Mouse (Mus musculus): ENCODE measurements at regions not wholly inside any gene's neighbourhood (a gene's known extent, or its start where the extent isn't known, plus 50 kb on each side); places are given as distances from the start of the nearest gene placed in this dataset.
A peak's percentile ranks its signal among the peaks of the same experiment; 100 is the strongest.

- no peak for TF ChIP-seq CTCF (IDR thresholded peaks at IDR 0.05; ENCODE audit: low read depth)
- Histone ChIP-seq H3K4me3 (ENCODE audit: low read depth, low read length) (no peak overlapping the region), H3K9me3 (replicated peaks; ENCODE audit: control insufficient read depth, low read length) (no peaks in the 10 kb centered on the region), H3K4me1 (ENCODE audit: control insufficient read depth, insufficient read depth) (no peaks in the 10 kb centered on the region), H3K4me2 (ENCODE audit: low read depth, low read length) (peak overlapping the region; percentile 21; the same call in 1 of the 2 replicates), H3K36me3 (replicated peaks; ENCODE audit: control insufficient read depth, insufficient read depth, low read length) (no peaks in the 10 kb centered on the region), H3K9ac (replicated peaks; ENCODE audit: low read depth, low read length) (no peak overlapping the region), H3K27me3 (ENCODE audit: control insufficient read depth, insufficient read depth, low read length) (no peaks in the 10 kb centered on the region), H3K27ac (ENCODE audit: low read depth) (0 out of 2 replicates have a peak overlapping the region, but pooled peaks have one; percentile 20)
- ATAC-seq (ENCODE audit: insufficient read depth, low read depth): no peak
- peak; percentile 8 for DNase-seq (ENCODE audit: low spot score)
- WGBS: 34% methylated on average over 16 of the region's 16 CpGs
Measured at GRCm38 (mm10) chrX:42342951-42343879, 146.3 kb upstream of the Tex13c2 start.

- H3K27me3 ChIP-seq (ENCODE audit: control insufficient read depth, insufficient read depth, low read length): no peaks in the 10 kb centered on the region
- DNase-seq (ENCODE audit: low spot score): no peak
- 67% methylated on average over 5 of the region's 5 CpGs for WGBS
Measured at GRCm38 (mm10) chrX:42352610-42353254, 136.8 kb upstream of the Tex13c2 start.

GRCm38 (mm10) chrX:42359381-42360172 is 129.9 kb upstream of the Tex13c2 start:
- Histone ChIP-seq H3K36me3 (replicated peaks; ENCODE audit: control insufficient read depth, insufficient read depth, low read length) (no peaks in the 10 kb centered on the region), H3K27me3 (ENCODE audit: control insufficient read depth, insufficient read depth, low read length) (no peaks in the 10 kb centered on the region), H3K9me3 (replicated peaks; ENCODE audit: control insufficient read depth, low read length) (no peaks in the 10 kb centered on the region), H3K9ac (replicated peaks; ENCODE audit: low read depth, low read length) (no peak overlapping the region), H3K4me2 (ENCODE audit: low read depth, low read length) (peak overlapping the region; percentile 56), H3K4me3 (ENCODE audit: low read depth, low read length) (peak overlapping the region; percentile 40), H3K27ac (ENCODE audit: low read depth) (0 out of 2 replicates have a peak overlapping the region, but pooled peaks have one; percentile 15), H3K4me1 (ENCODE audit: control insufficient read depth, insufficient read depth) (no peaks in the 10 kb centered on the region)
- no peak for DNase-seq (ENCODE audit: low spot score)
- no peak for TF ChIP-seq CTCF (IDR thresholded peaks at IDR 0.05; ENCODE audit: low read depth)
- WGBS: 32% methylated on average over 12 of the region's 12 CpGs
- ATAC-seq (ENCODE audit: insufficient read depth, low read depth): no peak

More at GRCm38 (mm10) chrX:42352610-42353254, 136.8 kb upstream of the Tex13c2 start:
- H3K9me3 ChIP-seq (replicated peaks; ENCODE audit: control insufficient read depth, low read length): no peaks in the 10 kb centered on the region
- H3K36me3 ChIP-seq (replicated peaks; ENCODE audit: control insufficient read depth, insufficient read depth, low read length): no peaks in the 10 kb centered on the region
- no peak for ATAC-seq (ENCODE audit: insufficient read depth, low read depth)
- no peak overlapping the region for H3K9ac ChIP-seq (replicated peaks; ENCODE audit: low read depth, low read length)
- H3K4me1 ChIP-seq (ENCODE audit: control insufficient read depth, insufficient read depth): no peaks in the 10 kb centered on the region
- no peak overlapping the region for H3K4me2 ChIP-seq (ENCODE audit: low read depth, low read length)
- no peak overlapping the region for H3K4me3 ChIP-seq (ENCODE audit: low read depth, low read length)
- TF ChIP-seq CTCF (IDR thresholded peaks at IDR 0.05; ENCODE audit: low read depth): no peak
- TF ChIP-seq EP300 (IDR thresholded peaks at IDR 0.05; ENCODE audit: low read depth): no peak
- H3K27ac ChIP-seq (ENCODE audit: low read depth): no peak overlapping the region

GRCm38 (mm10) chrX:42360173-42360931 is 129.1 kb upstream of the Tex13c2 start:
- WGBS: 18% methylated on average over 15 of the region's 15 CpGs
- Histone ChIP-seq H3K4me3 (ENCODE audit: low read depth, low read length) (peak overlapping the region; percentile 40), H3K27ac (ENCODE audit: low read depth) (peak overlapping the region; percentile 67), H3K4me2 (ENCODE audit: low read depth, low read length) (peak overlapping the region; percentile 56), H3K27me3 (ENCODE audit: control insufficient read depth, insufficient read depth, low read length) (no peaks in the 10 kb centered on the region), H3K9ac (replicated peaks; ENCODE audit: low read depth, low read length) (0 out of 2 replicates have a peak overlapping the region, but pooled peaks have one; percentile 6), H3K36me3 (replicated peaks; ENCODE audit: control insufficient read depth, insufficient read depth, low read length) (no peaks in the 10 kb centered on the region), H3K9me3 (replicated peaks; ENCODE audit: control insufficient read depth, low read length) (no peaks in the 10 kb centered on the region), H3K4me1 (ENCODE audit: control insufficient read depth, insufficient read depth) (no peaks in the 10 kb centered on the region)
- TF ChIP-seq EP300 (IDR thresholded peaks at IDR 0.05; ENCODE audit: low read depth) (no peak), CTCF (IDR thresholded peaks at IDR 0.05; ENCODE audit: low read depth) (peak; percentile 30)
- DNase-seq (ENCODE audit: low spot score) (peak; percentile 57), ATAC-seq (ENCODE audit: insufficient read depth, low read depth) (peak; percentile 67; the same call in 1 of the 2 replicates)
